In genomic region chr3:123188616-123189230, GRCm38 (mm10) we compare ENCODE assay signal across 19 mouse cellular contexts. TPM values are rescaled to one million over a fixed set of nuclear protein-coding genes. Genes with fewer than 3 reads are reported as not detected.
DNase-seq lines count a peak whose midpoint lies in the region; ATAC-seq lines count a peak whose summit lies in the region.
"Had no signal": no experiment of that assay in that cellular context is flagged by ENCODE, and none has a peak within 500 bp of the region (broad histone marks: within the 10 kb centered on the region; RNA-seq: fewer than 3 reads in every experiment).

No protein-coding gene starts in this region.

- no peaks in the 10 kb centered on the region for H3K27me3 ChIP-seq in heart, embryonic 10.5 days (ENCODE audit: insufficient read depth, poor library complexity, severe bottlenecking)
- no peaks in the 10 kb centered on the region for H3K27me3 ChIP-seq in embryonic facial prominence, embryonic 14.5 days (replicated peaks; ENCODE audit: control insufficient read depth, insufficient read depth, low read length)
- H3K27me3 ChIP-seq: forebrain, embryonic 13.5 days had no signal

- H3K4me3 ChIP-seq in heart, embryonic 10.5 days = no peak overlapping the region
- no peak overlapping the region for H3K4me3 ChIP-seq in embryonic facial prominence, embryonic 14.5 days (ENCODE audit: low read depth, low read length)
- H3K4me3 ChIP-seq: forebrain, embryonic 13.5 days had no signal

- 0 out of 2 replicates have a peak, but pooled peaks have one; percentile 13 for ATAC-seq in embryonic facial prominence, embryonic 14.5 days (ENCODE audit: low read depth)
- no peak for ATAC-seq in monocyte, adult 5-6 weeks (replicated peaks; ENCODE audit: insufficient number of reproducible peaks, low FRiP score, low TSS enrichment, poor library complexity, severe bottlenecking)
- ATAC-seq: forebrain, embryonic 13.5 days; intestine, postnatal 0 days; liver, postnatal 0 days had no signal

- WGBS in heart, embryonic 10.5 days = 86% methylated on average over 12 of the region's 12 CpGs
- WGBS in embryonic facial prominence, embryonic 14.5 days = 68% methylated on average over 12 of the region's 12 CpGs

- DNase-seq in heart, embryonic 10.5 days (ENCODE audit: low spot score) = peak; percentile 71
- DNase-seq in heart, postnatal 4 days = no peak
- DNase-seq in testis, postnatal 10 days (ENCODE audit: low spot score) = peak; percentile 24
- no peak for DNase-seq in testis, postnatal 14 days (ENCODE audit: low spot score)
- no peak for DNase-seq in embryonic facial prominence, embryonic 14.5 days (ENCODE audit: low spot score)
- DNase-seq in frontal cortex, postnatal 10 days (ENCODE audit: low spot score in 2 of 2) = no peak
- DNase-seq: adrenal gland, adult 2 months; cerebellum, adult 2 months; kidney, postnatal 14 days; liver; liver, postnatal 0 days; midbrain, embryonic 14.5 days; right cerebral cortex, postnatal 4 days; thymus, adult 2 months had no signal

- H3K4me1 ChIP-seq in heart, embryonic 10.5 days = peaks cover 21% of the 10 kb centered on the region
- peaks cover 22% of the 10 kb centered on the region for H3K4me1 ChIP-seq in embryonic facial prominence, embryonic 14.5 days (ENCODE audit: control insufficient read depth, insufficient read depth, low read length)

- H3K4me2 ChIP-seq in embryonic facial prominence, embryonic 14.5 days (ENCODE audit: low read depth, low read length) = no peak overlapping the region
- H3K4me2 ChIP-seq: forebrain, embryonic 13.5 days; hindbrain, embryonic 14.5 days had no signal

- 0 out of 2 replicates have a peak overlapping the region, but pooled peaks have one; percentile 13 for H3K27ac ChIP-seq in heart, embryonic 10.5 days
- peak overlapping the region; percentile 83; the same call in 1 of the 2 replicates for H3K27ac ChIP-seq in embryonic facial prominence, embryonic 14.5 days (replicated peaks; ENCODE audit: low read depth, low read length)
- H3K27ac ChIP-seq: forebrain, embryonic 13.5 days; hindbrain, embryonic 14.5 days had no signal

- H3K36me3 ChIP-seq in heart, embryonic 10.5 days = no peaks in the 10 kb centered on the region
- no peaks in the 10 kb centered on the region for H3K36me3 ChIP-seq in embryonic facial prominence, embryonic 14.5 days (ENCODE audit: control insufficient read depth, insufficient read depth, low read length)

- H3K9me3 ChIP-seq in heart, embryonic 10.5 days = no peaks in the 10 kb centered on the region
- H3K9me3 ChIP-seq in embryonic facial prominence, embryonic 14.5 days (ENCODE audit: control insufficient read depth, low read length) = no peaks in the 10 kb centered on the region
- H3K9me3 ChIP-seq: forebrain, embryonic 13.5 days had no signal

- no peak overlapping the region for H3K9ac ChIP-seq in embryonic facial prominence, embryonic 14.5 days (ENCODE audit: low read depth, low read length)
- H3K9ac ChIP-seq: forebrain, embryonic 13.5 days; hindbrain, embryonic 14.5 days; liver, postnatal 0 days had no signal

RNA-seq across cellular contexts. Expression of gene Synpo2, which starts 47.2 kb away (rescaled TPM):
- 17.7 and 25.2 TPM in 2 replicates for polyA plus RNA-seq in heart, embryonic 10.5 days (2016; fragmentation: Nextera tagmentation; extraction: Ambion mirVana)
- total RNA-seq in heart, postnatal 4 days (2021) = 10 to 100 TPM; 36.9 to 37.5 TPM
- 9.7 and 12.8 TPM in 2 replicates for polyA plus RNA-seq in embryonic facial prominence, embryonic 14.5 days (2014; fragmentation: Nextera tagmentation; extraction: Ambion mirVana)
- 0.39 TPM in 1 of 3 replicates, not detected in the others for total RNA-seq in monocyte, adult 5-6 weeks (2017)
- total RNA-seq: neutrophil, adult 5-6 weeks had no signal

Comparison
In these comparisons a context has a peak if more than half of its experiments do, and no peak if none do; other contexts are left out.
1. DNase-seq: peak in heart, embryonic 10.5 days (single experiment) and testis, postnatal 10 days (single experiment); none in heart, postnatal 4 days (single experiment), testis, postnatal 14 days (single experiment), embryonic facial prominence, embryonic 14.5 days (single experiment) and frontal cortex, postnatal 10 days (0 of 2).
2. RNA of gene Synpo2, which starts 47.2 kb away (total RNA-seq): 36.9 to 37.5 TPM in heart, postnatal 4 days; 0.39 TPM in monocyte, adult 5-6 weeks; every median in the first group is over 10 times any median in the second.